Mouse (Mus musculus) left cerebral cortex, adult 2 months (tissue): ENCODE measurements around the gene Tspan32. TPM values are rescaled to one million over a fixed set of nuclear protein-coding genes. Genes with fewer than 3 reads are reported as not detected.

Source experiments
- DNase-seq, 2 experiments: peaks; one replicate each; pipeline ENCODE4 v3.0.0; 2021 to 2022; ENCODE audit warnings: low spot score in 2 of 2, mixed read lengths in 1 of 2; ENCODE audit errors: extremely low spot score in 1 of 2
- H3K27ac ChIP-seq: fragments of 200-600 bp; 2 replicates; pipeline ENCODE4 v1.8.1; 2022
- H3K4me3 ChIP-seq: fragments of 200-600 bp; 2 replicates; pipeline ENCODE4 v1.8.1; 2022
- CTCF ChIP-seq: fragments of 200-600 bp; IDR thresholded peaks from 2 replicates; pipeline ENCODE4 v1.8.1; 2022; ENCODE audit warnings: antibody characterized with exemption, mild to moderate bottlenecking, moderate library complexity
- intact Hi-C: fragments of 180-260 bp; cut with DNase I; formaldehyde crosslinking; loops from one replicate; pipeline ENCODE4 v1.15.1; 2025
- total RNA-seq, 2 experiments: library from RNA; stranded (reverse); gene quantifications; 2 replicates each; pipeline ENCODE4 v1.2.3; 2021

Gene Tspan32
- total RNA-seq, 2 experiments from 2014 or later, result 0.07 TPM; not detected in 1

- no peak for TF ChIP-seq CTCF
- peak within 1 kb of the TSS; percentile 100 for H3K4me3 ChIP-seq
- intact Hi-C loops, result loop anchor here (1.0 to 2.0 kb wide), 3 partner anchors 16 to 44 kb away; partner anchors contain the start of gene Tssc4
Observed at GRCm38 (mm10) chr7:143052626-143053007, 47.8 kb downstream of the Tspan32 start, which contains the start of gene Cd81. Gene Cd81 (plus strand): TSS chr7:143052739.

GRCm38 (mm10) chr7:143053008-143053899 is 48.4 kb downstream of the Tspan32 start:
- peak; percentile 9 for TF ChIP-seq CTCF
- peak overlapping the region; percentile 100 for H3K4me3 ChIP-seq

More at GRCm38 (mm10) chr7:143052626-143053007, 47.8 kb downstream of the Tspan32 start, which contains the start of gene Cd81:
- DNase-seq, result peak; percentile 83 to 88
- H3K27ac ChIP-seq, result peak within 1 kb of the TSS; percentile 97

GRCm38 (mm10) chr7:143053961-143054611 is 49.2 kb downstream of the Tspan32 start:
- no peak for DNase-seq
- no peak for TF ChIP-seq CTCF
- intact Hi-C loops, result loop anchor here (1.0 to 2.0 kb wide), 3 partner anchors 10 to 37 kb away; partner anchors contain the start of gene Tssc4
- peak overlapping the region; percentile 97 for H3K27ac ChIP-seq
- peak overlapping the region; percentile 100 for H3K4me3 ChIP-seq

More at GRCm38 (mm10) chr7:143053008-143053899, 48.4 kb downstream of the Tspan32 start:
- DNase-seq, result peak; percentile 55 to 66
- H3K27ac ChIP-seq, result peak overlapping the region; percentile 97
- intact Hi-C loops, result loop anchor here (2.0 kb wide), 2 partner anchors 16 to 36 kb away; partner anchors contain the start of gene Tssc4

- Histone ChIP-seq H3K27ac (peak overlapping the region; percentile 97), H3K4me3 (peak overlapping the region; percentile 100)
- TF ChIP-seq CTCF, result no peak
- no peak for DNase-seq
- intact Hi-C loops, result loop anchor here (1.0 kb wide), 1 partner anchor 10 kb away; no protein-coding TSS in a partner anchor
Observed at GRCm38 (mm10) chr7:143054612-143054965, 49.7 kb downstream of the Tspan32 start.

GRCm38 (mm10) chr7:143055001-143055400 is 50.2 kb downstream of the Tspan32 start:
- no peak for TF ChIP-seq CTCF
- DNase-seq, result no peak
- Histone ChIP-seq H3K27ac (peak overlapping the region; percentile 97), H3K4me3 (peak overlapping the region; percentile 100)
- intact Hi-C loops, result no loop called here

GRCm38 (mm10) chr7:143055499-143056186 is 50.8 kb downstream of the Tspan32 start:
- no peak for TF ChIP-seq CTCF
- intact Hi-C loops, result no loop called here
- Histone ChIP-seq H3K4me3 (peak overlapping the region; percentile 100), H3K27ac (peak overlapping the region; percentile 97)
- DNase-seq, result no peak

GRCm38 (mm10) chr7:143057023-143057422 is 52.2 kb downstream of the Tspan32 start:
- intact Hi-C loops, result no loop called here
- no peak for TF ChIP-seq CTCF
- no peak for DNase-seq
- H3K4me3 ChIP-seq, result no peak overlapping the region
- H3K27ac ChIP-seq, result no peak overlapping the region; the same call in 1 of the 2 replicates

GRCm38 (mm10) chr7:143057667-143058220 is 52.9 kb downstream of the Tspan32 start:
- DNase-seq, result no peak
- no peak overlapping the region; the same call in 1 of the 2 replicates for H3K27ac ChIP-seq
- H3K4me3 ChIP-seq, result no peak overlapping the region
- TF ChIP-seq CTCF, result no peak
- intact Hi-C loops, result no loop called here

GRCm38 (mm10) chr7:143058221-143058697 is 53.4 kb downstream of the Tspan32 start:
- intact Hi-C loops, result no loop called here
- no peak for TF ChIP-seq CTCF
- Histone ChIP-seq H3K27ac (peak overlapping the region; percentile 69), H3K4me3 (no peak overlapping the region)
- no peak for DNase-seq

- Histone ChIP-seq H3K27ac (peak overlapping the region; percentile 69), H3K4me3 (no peak overlapping the region)
- TF ChIP-seq CTCF, result no peak
- intact Hi-C loops, result no loop called here
- no peak for DNase-seq
Observed at GRCm38 (mm10) chr7:143059202-143059870, 54.5 kb downstream of the Tspan32 start.
